Mouse (Mus musculus): ENCODE measurements around the gene Keg1.
A peak's percentile ranks its signal among the peaks of the same experiment; 100 is the strongest.
"Not testable (repeated sequence)": the region's sequence is repeated elsewhere in the genome, so short reads cannot be mapped to it uniquely, and the experiment has no call there.

Keg1 gene

DNA sequence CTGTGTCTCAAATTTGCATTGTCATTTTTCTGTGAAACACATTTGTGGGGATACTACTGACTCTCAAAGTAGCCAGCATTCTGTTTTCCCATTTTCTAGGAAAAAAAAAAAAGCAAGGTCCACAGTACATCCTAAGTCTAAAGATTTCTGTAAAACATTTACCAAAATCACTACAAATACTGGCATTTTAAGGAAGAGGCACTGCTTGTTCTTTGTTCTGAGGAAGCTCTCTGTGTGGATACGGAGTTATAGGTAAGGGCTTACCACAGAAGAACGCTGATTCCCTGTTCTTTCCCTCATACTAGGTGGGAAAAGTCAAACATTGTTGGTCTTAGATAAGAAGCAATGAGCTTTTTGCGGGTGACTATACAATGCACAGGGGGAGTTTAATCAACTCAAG lies at the start of gene Keg1:
Keg1 (plus strand) TSS at position 197 of the 400 bp plus-strand sequence.
- no peak for DNase-seq (ENCODE audit: low spot score)

DNA sequence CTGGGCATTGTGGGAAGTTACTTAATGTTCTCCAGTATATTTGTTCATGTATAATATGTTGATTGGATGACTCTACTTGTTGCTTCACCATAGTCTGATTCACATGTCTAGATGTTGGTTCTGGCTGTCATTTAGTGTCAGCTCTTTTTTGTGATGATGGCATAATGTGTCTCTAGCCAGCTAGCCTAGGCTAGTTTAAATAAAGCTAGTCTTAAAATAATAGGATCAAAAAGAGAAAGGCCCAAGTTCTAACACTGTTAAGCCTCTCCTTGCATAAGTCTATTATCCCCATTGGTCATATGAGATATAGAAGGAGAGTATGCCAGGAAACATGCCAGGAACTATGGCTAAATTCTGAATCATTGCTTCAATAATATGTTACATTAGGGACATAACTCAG lies 46.1 kb upstream of the Keg1 start:
- DNase-seq (ENCODE audit: low spot score) = no peak

DNA sequence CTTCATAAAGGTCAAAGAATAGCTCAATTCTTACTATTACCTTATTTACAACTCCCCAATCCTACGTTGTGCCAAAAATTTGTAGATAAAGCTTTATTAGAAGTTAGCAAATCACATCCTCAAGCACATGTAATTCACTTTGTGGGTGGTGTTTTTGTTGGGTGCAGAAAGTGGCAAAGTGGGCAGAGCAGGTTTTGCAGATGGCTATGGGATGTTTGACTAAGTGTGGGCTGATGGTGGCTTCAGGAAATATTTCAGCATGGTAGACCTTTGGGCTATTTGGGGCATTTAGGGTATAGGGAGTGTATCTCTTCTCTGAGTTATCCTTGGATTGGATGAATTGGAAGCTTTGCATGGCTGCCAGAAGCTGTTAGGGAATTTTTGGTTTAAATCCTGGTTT lies 29.4 kb upstream of the Keg1 start:
- no peak for DNase-seq (ENCODE audit: low spot score)

DNA sequence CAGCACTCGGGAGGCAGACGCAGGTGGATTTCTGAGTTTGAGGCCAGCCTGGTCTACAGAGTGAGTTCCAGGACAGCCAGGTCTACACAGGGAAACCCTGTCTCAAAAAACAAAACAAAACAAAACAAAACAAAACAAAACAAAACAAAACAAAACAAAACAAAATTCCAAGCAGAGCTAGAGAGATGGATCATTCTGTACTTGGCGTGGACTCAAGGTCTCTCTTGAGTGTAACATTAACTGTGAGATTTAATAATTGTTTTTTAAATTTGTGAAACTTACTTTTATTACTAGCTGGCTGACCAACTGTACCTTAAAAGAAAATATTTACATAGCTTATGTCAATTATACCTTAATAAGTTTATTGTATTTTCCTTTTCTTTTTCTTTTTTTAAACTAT lies 27.0 kb upstream of the Keg1 start:
- not testable (repeated sequence) for DNase-seq (ENCODE audit: low spot score)

- no peak for DNase-seq (ENCODE audit: low spot score)
These were observed 25.4 kb upstream of the Keg1 start, which contains the start of gene Olfr1442 for GRCm38 (mm10) chr19:12670139-12670538. TSS of gene Olfr1442 (plus strand) at chr19:12670439.

DNA sequence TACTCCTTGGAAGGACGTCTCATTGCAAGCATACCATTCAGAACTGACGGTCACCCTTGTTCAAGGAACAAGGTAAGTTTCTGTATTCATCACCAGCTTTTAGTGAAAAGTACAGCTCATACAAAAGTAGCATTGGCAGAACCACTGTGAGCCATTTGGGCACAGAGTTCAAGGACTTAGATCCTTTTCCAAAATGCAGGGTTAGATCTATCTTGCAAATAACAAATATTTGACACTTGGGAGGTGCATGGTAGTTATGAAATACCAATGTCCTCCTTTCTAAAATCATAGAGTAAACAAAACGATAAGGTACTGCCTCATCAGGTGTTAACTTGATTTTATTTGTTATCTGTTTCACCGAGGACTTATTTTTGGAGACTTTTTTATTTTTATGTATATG lies 24.5 kb upstream of the Keg1 start:
- DNase-seq (ENCODE audit: low spot score) = no peak

DNA sequence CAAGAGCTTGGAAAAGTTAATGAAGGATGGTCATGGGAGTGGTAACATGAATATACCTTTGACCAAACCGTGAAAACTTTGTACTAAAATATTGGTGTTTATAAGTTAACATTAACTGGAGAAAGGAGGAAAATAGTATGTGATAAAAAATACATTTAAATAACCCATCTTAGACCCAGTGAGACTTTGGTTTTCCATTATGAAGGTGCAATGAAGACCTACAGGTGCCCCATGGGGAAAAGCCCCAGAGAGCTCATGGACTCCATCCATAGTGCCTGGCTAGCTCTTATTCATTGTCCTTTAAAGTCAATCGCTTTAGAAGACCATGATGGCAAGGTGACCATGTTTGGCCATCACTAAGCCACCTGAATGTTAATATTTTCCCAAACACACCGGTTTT lies 17.8 kb upstream of the Keg1 start, which contains the start of gene Olfr1443:
Olfr1443 (plus strand) TSS at position 301 of the 400 bp plus-strand sequence.
- no peak for DNase-seq (ENCODE audit: low spot score)

GRCm38 (mm10) chr19:12684638-12685037 lies 10.9 kb upstream of the Keg1 start:
- no peak for DNase-seq (ENCODE audit: low spot score)

GRCm38 (mm10) chr19:12685231-12685630 lies 10.4 kb upstream of the Keg1 start:
- no peak for DNase-seq (ENCODE audit: low spot score)

GRCm38 (mm10) chr19:12696221-12696620 lies 635 bp downstream of the Keg1 start:
- DNase-seq (ENCODE audit: low spot score) = no peak

GRCm38 (mm10) chr19:12708458-12708857 lies 12.9 kb downstream of the Keg1 start:
- DNase-seq (ENCODE audit: low spot score) = no peak

GRCm38 (mm10) chr19:12708986-12709385 lies 13.4 kb downstream of the Keg1 start:
- no peak for DNase-seq (ENCODE audit: low spot score)

DNA sequence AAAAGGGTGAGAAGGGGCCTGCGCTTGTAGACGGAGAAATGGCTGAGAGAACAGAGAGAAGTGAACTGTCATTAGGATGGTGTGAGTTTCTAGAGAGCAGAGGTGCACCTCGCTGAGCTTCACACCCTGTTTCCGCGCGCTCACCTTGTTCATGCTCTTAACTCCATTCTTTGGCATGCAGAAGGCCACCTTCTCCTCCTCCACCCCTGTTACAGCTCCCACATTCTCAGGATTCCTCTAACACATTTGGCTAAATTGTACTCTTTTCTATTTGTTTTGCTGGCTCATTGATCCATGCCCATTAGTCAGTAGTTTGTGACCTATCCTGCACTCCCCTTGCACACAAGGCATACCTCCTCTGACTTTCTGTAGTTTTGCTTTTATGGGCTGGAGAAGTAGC lies 23.6 kb downstream of the Keg1 start:
- no peak for DNase-seq (ENCODE audit: low spot score)

DNA sequence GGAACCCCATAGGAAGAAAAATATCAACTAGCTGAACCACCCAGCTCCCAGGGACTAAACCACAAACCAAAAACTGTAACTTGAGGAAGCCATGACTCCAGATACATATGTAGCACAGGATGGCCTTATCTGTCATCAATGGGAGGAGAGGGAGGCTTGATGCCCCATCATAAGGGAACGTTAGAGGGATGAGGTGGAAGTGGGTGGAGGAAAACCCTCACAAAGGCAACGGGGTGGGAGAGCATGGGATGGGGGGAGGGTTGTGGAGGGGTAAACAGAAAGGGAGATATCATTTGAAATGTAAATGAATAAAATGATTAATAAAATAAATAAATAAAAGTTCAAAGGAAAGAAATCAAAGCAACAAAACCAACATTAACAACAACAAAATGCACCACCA lies 24.9 kb downstream of the Keg1 start:
- no peak for DNase-seq (ENCODE audit: low spot score)

- DNase-seq (ENCODE audit: low spot score) = not testable (repeated sequence)
These were observed 25.3 kb downstream of the Keg1 start for GRCm38 (mm10) chr19:12720919-12721318.

DNA sequence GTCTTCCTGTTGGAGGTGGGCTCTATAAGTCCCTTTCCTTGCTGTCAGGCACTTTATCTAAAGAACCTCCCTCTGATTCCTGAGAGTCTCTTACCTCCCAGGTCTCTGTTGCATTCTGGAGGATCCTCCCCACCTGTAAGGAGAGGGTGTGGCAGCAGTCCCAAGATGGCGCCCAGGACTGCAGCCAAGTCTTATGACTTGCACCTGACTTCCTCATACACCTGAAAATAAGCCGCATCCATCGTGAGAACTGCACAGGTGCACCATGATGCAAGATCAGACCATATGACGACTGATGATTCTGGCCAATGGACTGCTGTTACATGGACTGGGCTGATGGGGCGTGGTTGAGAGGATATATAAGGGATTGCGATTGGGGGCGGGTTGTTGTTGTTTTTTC lies 26.0 kb downstream of the Keg1 start:
- DNase-seq (ENCODE audit: low spot score) = not testable (repeated sequence)

DNA sequence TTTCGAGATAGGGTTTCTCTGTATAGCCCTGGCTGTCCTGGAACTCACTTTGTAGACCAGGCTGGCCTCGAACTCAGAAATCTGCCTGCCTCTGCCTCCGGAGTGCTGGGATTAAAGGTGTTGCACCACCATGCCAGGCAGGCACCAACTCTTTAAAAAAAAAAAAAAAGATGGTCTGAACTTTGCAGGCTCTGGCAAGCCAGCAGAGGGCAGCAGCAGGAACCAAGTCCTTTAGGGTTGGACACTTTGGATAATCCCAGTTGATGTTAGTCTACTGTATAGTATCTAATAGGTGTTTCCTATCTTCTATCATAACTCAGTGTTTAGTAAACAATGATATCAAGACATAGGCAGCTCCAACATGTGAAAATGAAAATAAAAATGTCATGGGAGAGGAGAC lies 26.7 kb downstream of the Keg1 start:
- DNase-seq (ENCODE audit: low spot score) = peak; percentile 28

- DNase-seq (ENCODE audit: low spot score) = no peak
These were observed 30.3 kb downstream of the Keg1 start for GRCm38 (mm10) chr19:12725851-12726250.

GRCm38 (mm10) chr19:12731036-12731435 lies 35.5 kb downstream of the Keg1 start:
- DNase-seq (ENCODE audit: low spot score) = no peak

- DNase-seq (ENCODE audit: low spot score) = no peak
These were observed 36.4 kb downstream of the Keg1 start for GRCm38 (mm10) chr19:12731950-12732349.

GRCm38 (mm10) chr19:12756286-12756685 lies 60.7 kb downstream of the Keg1 start:
- DNase-seq (ENCODE audit: low spot score) = no peak

DNA sequence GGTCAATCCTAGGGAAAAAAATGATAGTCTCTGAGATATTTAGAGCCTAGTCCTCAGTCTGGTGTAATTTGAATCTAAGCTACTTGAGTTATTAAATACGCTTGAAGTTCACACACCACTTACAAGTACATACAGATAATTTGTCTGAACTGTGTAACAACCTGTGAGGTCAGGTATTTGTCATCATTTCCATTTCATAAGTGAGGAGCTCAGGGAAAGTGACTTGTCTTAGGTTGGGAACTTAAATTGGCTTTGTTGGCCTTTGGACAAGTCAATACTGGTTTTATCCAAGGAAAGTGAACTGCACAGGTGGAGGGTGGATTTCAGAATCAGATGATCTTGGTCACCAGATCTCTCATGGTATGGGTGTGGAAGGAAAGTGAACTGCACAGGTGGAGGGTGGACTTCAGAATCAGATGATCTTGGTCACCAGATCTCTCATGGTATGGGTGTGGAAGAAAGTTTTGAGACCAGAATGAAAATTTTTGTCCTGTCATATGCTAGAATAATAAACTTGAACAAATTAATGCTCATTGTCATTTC lies 63.4 kb downstream of the Keg1 start:
- no peak for DNase-seq (ENCODE audit: low spot score)

DNA sequence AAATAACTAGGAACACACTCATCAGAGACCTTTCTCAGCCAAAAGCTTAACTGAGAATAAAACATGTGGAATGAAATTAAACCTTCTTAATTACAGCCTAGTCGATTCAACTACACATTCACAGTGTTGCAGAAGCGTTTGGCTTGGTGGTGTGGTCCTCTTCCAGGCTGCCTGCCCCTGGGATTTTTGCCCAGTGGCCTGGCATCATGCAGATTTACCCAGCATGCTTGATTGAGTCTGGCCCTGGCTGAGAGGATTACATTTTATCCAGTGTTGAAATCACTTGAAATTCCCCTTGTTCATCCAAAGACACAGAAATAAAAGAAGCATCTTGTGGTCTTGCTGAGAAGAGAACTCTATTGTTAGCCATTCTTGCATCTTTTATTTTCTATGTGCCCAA lies 64.1 kb downstream of the Keg1 start:
- peak; percentile 12 for DNase-seq (ENCODE audit: low spot score)
